Comparison of ENCODE assay signal across 21 mouse cellular contexts in genomic region chr10:94043908-94044307, GRCm38 (mm10). TPM values are rescaled to one million over a fixed set of nuclear protein-coding genes. Genes with fewer than 3 reads are reported as not detected.
DNase-seq lines count a peak whose midpoint lies in the region; ATAC-seq and TF ChIP-seq lines count a peak whose summit lies in the region.
"Had no signal": no experiment of that assay in that cellular context is flagged by ENCODE, and none has a peak within 500 bp of the region (broad histone marks: within the 10 kb centered on the region; RNA-seq: fewer than 3 reads in every experiment).

No protein-coding gene starts in this region.

- DNase-seq in hindbrain, embryonic 10.5 days (ENCODE audit: low spot score), result peak; percentile 32
- DNase-seq in hindbrain, embryonic 14.5 days (ENCODE audit: low spot score), result no peak
- DNase-seq in midbrain, embryonic 11.5 days (ENCODE audit: low spot score, missing footprints), result peak; percentile 87
- no peak for DNase-seq in midbrain, postnatal 0 days (ENCODE audit: low spot score)
- peak; percentile 41 for DNase-seq in embryo, embryonic 11 days
- DNase-seq in cerebellum, postnatal 36 days, result no peak
- DNase-seq: adrenal gland, postnatal 14 days; cerebellum, adult 11-12 months; cerebellum, adult 9-10 months; cerebellum, postnatal 25 days; gastrocnemius, postnatal 36 days; heart, adult 18-20 months; heart, postnatal 14 days had no signal

- H3K4me2 ChIP-seq in hindbrain, embryonic 14.5 days (replicated peaks), result no peak overlapping the region
- no peak overlapping the region for H3K4me2 ChIP-seq in midbrain, embryonic 11.5 days
- no peak overlapping the region for H3K4me2 ChIP-seq in midbrain, postnatal 0 days (ENCODE audit: low read depth, low read length, poor library complexity, severe bottlenecking)
- no peak overlapping the region for H3K4me2 ChIP-seq in forebrain, embryonic 16.5 days (ENCODE audit: low read length)
- H3K4me2 ChIP-seq: embryonic facial prominence, embryonic 13.5 days; forebrain, embryonic 12.5 days; heart, embryonic 11.5 days; heart, embryonic 15.5 days had no signal

- no peak overlapping the region for H3K9ac ChIP-seq in hindbrain, embryonic 14.5 days
- H3K9ac ChIP-seq in midbrain, embryonic 11.5 days (ENCODE audit: low read length), result no peak overlapping the region
- H3K9ac ChIP-seq in midbrain, postnatal 0 days (replicated peaks; ENCODE audit: low read length, poor library complexity, severe bottlenecking), result no peak overlapping the region
- no peak overlapping the region for H3K9ac ChIP-seq in forebrain, embryonic 16.5 days (replicated peaks; ENCODE audit: low read depth, low read length)
- H3K9ac ChIP-seq: embryonic facial prominence, embryonic 13.5 days; forebrain, embryonic 12.5 days; heart, embryonic 15.5 days had no signal

- H3K4me1 ChIP-seq in hindbrain, embryonic 10.5 days (replicated peaks), result peaks cover 28% of the 10 kb centered on the region
- H3K4me1 ChIP-seq in hindbrain, embryonic 14.5 days (replicated peaks; ENCODE audit: control insufficient read depth, insufficient read depth, low read length), result no peaks in the 10 kb centered on the region
- H3K4me1 ChIP-seq in midbrain, embryonic 11.5 days (ENCODE audit: control insufficient read depth, insufficient read depth, low read length), result peaks cover 10% of the 10 kb centered on the region
- no peaks in the 10 kb centered on the region for H3K4me1 ChIP-seq in midbrain, postnatal 0 days (ENCODE audit: insufficient read depth, low read length)
- H3K4me1 ChIP-seq in forebrain, embryonic 16.5 days (replicated peaks; ENCODE audit: control insufficient read depth, insufficient read depth, low read length), result no peaks in the 10 kb centered on the region

- ATAC-seq in hindbrain, embryonic 14.5 days (ENCODE audit: low FRiP score), result no peak
- ATAC-seq in midbrain, embryonic 11.5 days (ENCODE audit: low FRiP score), result no peak
- ATAC-seq in midbrain, postnatal 0 days (ENCODE audit: low FRiP score), result no peak
- no peak for ATAC-seq in forebrain, embryonic 16.5 days
- ATAC-seq: activated CD4-positive, CD25-positive, alpha-beta regulatory T cell, adult 4 months; hindbrain, postnatal 0 days; Patski had no signal

- H3K4me3 ChIP-seq in hindbrain, embryonic 10.5 days, result no peak overlapping the region
- no peak overlapping the region for H3K4me3 ChIP-seq in hindbrain, embryonic 14.5 days (replicated peaks; ENCODE audit: low read length)
- no peak overlapping the region for H3K4me3 ChIP-seq in midbrain, embryonic 11.5 days (ENCODE audit: low read depth, low read length)
- H3K4me3 ChIP-seq in midbrain, postnatal 0 days (ENCODE audit: low read depth, low read length), result no peak overlapping the region
- no peak overlapping the region for H3K4me3 ChIP-seq in forebrain, embryonic 16.5 days (replicated peaks; ENCODE audit: low read length)
- H3K4me3 ChIP-seq: embryonic facial prominence, embryonic 13.5 days; forebrain, embryonic 12.5 days; heart, embryonic 15.5 days had no signal

- TF ChIP-seq CTCF in midbrain, postnatal 0 days (IDR thresholded peaks at IDR 0.05), result no peak

- H3K27me3 ChIP-seq in hindbrain, embryonic 10.5 days (ENCODE audit: insufficient read depth, poor library complexity, severe bottlenecking), result no peaks in the 10 kb centered on the region
- no peaks in the 10 kb centered on the region for H3K27me3 ChIP-seq in hindbrain, embryonic 14.5 days (ENCODE audit: control insufficient read depth, insufficient read depth, low read length)
- no peaks in the 10 kb centered on the region for H3K27me3 ChIP-seq in midbrain, embryonic 11.5 days (ENCODE audit: control insufficient read depth, insufficient read depth, low read length)
- no peaks in the 10 kb centered on the region for H3K27me3 ChIP-seq in midbrain, postnatal 0 days (ENCODE audit: insufficient read depth, low read length)
- H3K27me3 ChIP-seq in forebrain, embryonic 16.5 days (replicated peaks; ENCODE audit: control insufficient read depth, insufficient read depth, low read length), result no peaks in the 10 kb centered on the region
- H3K27me3 ChIP-seq: embryonic facial prominence, embryonic 13.5 days; heart, embryonic 15.5 days; Patski had no signal

- H3K27ac ChIP-seq in hindbrain, embryonic 10.5 days, result peak overlapping the region; percentile 62
- H3K27ac ChIP-seq in hindbrain, embryonic 14.5 days, result no peak overlapping the region
- no peak overlapping the region for H3K27ac ChIP-seq in midbrain, embryonic 11.5 days (ENCODE audit: low read depth, low read length)
- no peak overlapping the region for H3K27ac ChIP-seq in midbrain, postnatal 0 days (ENCODE audit: low read depth, low read length)
- H3K27ac ChIP-seq in forebrain, embryonic 16.5 days (ENCODE audit: low read length), result no peak overlapping the region
- H3K27ac ChIP-seq: embryonic facial prominence, embryonic 13.5 days; forebrain, embryonic 12.5 days; heart, embryonic 15.5 days; hindbrain, postnatal 0 days had no signal

- no peaks in the 10 kb centered on the region for H3K9me3 ChIP-seq in hindbrain, embryonic 10.5 days
- no peaks in the 10 kb centered on the region for H3K9me3 ChIP-seq in hindbrain, embryonic 14.5 days (ENCODE audit: control insufficient read depth, low read length)
- H3K9me3 ChIP-seq in midbrain, embryonic 11.5 days (ENCODE audit: control insufficient read depth, low read length), result no peaks in the 10 kb centered on the region
- no peaks in the 10 kb centered on the region for H3K9me3 ChIP-seq in midbrain, postnatal 0 days (ENCODE audit: low read length)
- no peaks in the 10 kb centered on the region for H3K9me3 ChIP-seq in forebrain, embryonic 16.5 days (ENCODE audit: control insufficient read depth, low read length)
- H3K9me3 ChIP-seq: embryonic facial prominence, embryonic 13.5 days; forebrain, embryonic 12.5 days; heart, embryonic 15.5 days had no signal

- peaks cover 38% of the 10 kb centered on the region for H3K36me3 ChIP-seq in hindbrain, embryonic 10.5 days
- H3K36me3 ChIP-seq in hindbrain, embryonic 14.5 days (replicated peaks; ENCODE audit: control insufficient read depth, insufficient read depth), result peaks cover 6% of the 10 kb centered on the region; the same call in 1 of the 2 replicates
- no peaks in the 10 kb centered on the region for H3K36me3 ChIP-seq in midbrain, embryonic 11.5 days (ENCODE audit: control insufficient read depth, insufficient read depth, low read length)
- H3K36me3 ChIP-seq in midbrain, postnatal 0 days (ENCODE audit: insufficient read depth, low read length), result no peaks in the 10 kb centered on the region
- no peaks in the 10 kb centered on the region for H3K36me3 ChIP-seq in forebrain, embryonic 16.5 days (ENCODE audit: control insufficient read depth, insufficient read depth)

- 23% methylated on average over 10 of the region's 10 CpGs for WGBS in hindbrain, embryonic 10.5 days
- WGBS in hindbrain, embryonic 14.5 days, result 18% methylated on average over 10 of the region's 10 CpGs
- 20% methylated on average over 10 of the region's 10 CpGs for WGBS in midbrain, embryonic 11.5 days
- WGBS in midbrain, postnatal 0 days, result 33% methylated on average over 10 of the region's 10 CpGs
- WGBS in forebrain, embryonic 16.5 days, result 27% methylated on average over 10 of the region's 10 CpGs

RNA-seq across cellular contexts. Expression of gene Fgd6, which starts 8.1 kb away (rescaled TPM):
- 4.2 and 4.7 TPM in 2 replicates for polyA plus RNA-seq in hindbrain, embryonic 10.5 days (2016; fragmentation: Nextera tagmentation; extraction: Ambion mirVana)
- polyA plus RNA-seq in hindbrain, embryonic 14.5 days (2014; fragmentation: Nextera tagmentation; extraction: Ambion mirVana), result 3.2 and 3.6 TPM in 2 replicates
- 4.9 and 5.6 TPM in 2 replicates for polyA plus RNA-seq in midbrain, embryonic 11.5 days (2014; fragmentation: Nextera tagmentation; extraction: Ambion mirVana)
- 3.1 and 3.5 TPM in 2 replicates for total RNA-seq in midbrain, postnatal 0 days (2014; rRNA removed)
- polyA plus RNA-seq in midbrain, postnatal 0 days (2015; fragmentation: Nextera tagmentation; extraction: Ambion mirVana), result 1.2 and 1.4 TPM in 2 replicates
- 1.6 and 1.8 TPM in 2 replicates for polyA plus RNA-seq in forebrain, embryonic 16.5 days (2015; fragmentation: Nextera tagmentation; extraction: Ambion mirVana)

RNA-seq across cellular contexts. Expression of gene Vezt, which starts 8.3 kb away (rescaled TPM):
- 30.6 and 35.6 TPM in 2 replicates for polyA plus RNA-seq in hindbrain, embryonic 10.5 days (2016; fragmentation: Nextera tagmentation; extraction: Ambion mirVana)
- 56.5 and 62.5 TPM in 2 replicates for polyA plus RNA-seq in hindbrain, embryonic 14.5 days (2014; fragmentation: Nextera tagmentation; extraction: Ambion mirVana)
- 45.9 and 46.7 TPM in 2 replicates for polyA plus RNA-seq in midbrain, embryonic 11.5 days (2014; fragmentation: Nextera tagmentation; extraction: Ambion mirVana)
- 38.2 and 57.3 TPM in 2 replicates for total RNA-seq in midbrain, postnatal 0 days (2014; rRNA removed)
- 38.6 and 39.3 TPM in 2 replicates for polyA plus RNA-seq in midbrain, postnatal 0 days (2015; fragmentation: Nextera tagmentation; extraction: Ambion mirVana)
- 67.1 and 71.4 TPM in 2 replicates for polyA plus RNA-seq in forebrain, embryonic 16.5 days (2015; fragmentation: Nextera tagmentation; extraction: Ambion mirVana)

Comparison
In these comparisons a context has a peak if more than half of its experiments do, and no peak if none do; other contexts are left out.
1. DNase-seq: peak in hindbrain, embryonic 10.5 days (single experiment), midbrain, embryonic 11.5 days (single experiment) and embryo, embryonic 11 days (single experiment); none in hindbrain, embryonic 14.5 days (single experiment), midbrain, postnatal 0 days (single experiment) and cerebellum, postnatal 36 days (0 of 2).